Mouse (Mus musculus): ENCODE data around the gene Nupr1. TPM values are rescaled to one million over a fixed set of nuclear protein-coding genes. Genes with fewer than 3 reads are reported as not detected.

Nupr1 gene
- polyA plus RNA-seq, 2 experiments: 1.9 to 3.2 TPM

DNA sequence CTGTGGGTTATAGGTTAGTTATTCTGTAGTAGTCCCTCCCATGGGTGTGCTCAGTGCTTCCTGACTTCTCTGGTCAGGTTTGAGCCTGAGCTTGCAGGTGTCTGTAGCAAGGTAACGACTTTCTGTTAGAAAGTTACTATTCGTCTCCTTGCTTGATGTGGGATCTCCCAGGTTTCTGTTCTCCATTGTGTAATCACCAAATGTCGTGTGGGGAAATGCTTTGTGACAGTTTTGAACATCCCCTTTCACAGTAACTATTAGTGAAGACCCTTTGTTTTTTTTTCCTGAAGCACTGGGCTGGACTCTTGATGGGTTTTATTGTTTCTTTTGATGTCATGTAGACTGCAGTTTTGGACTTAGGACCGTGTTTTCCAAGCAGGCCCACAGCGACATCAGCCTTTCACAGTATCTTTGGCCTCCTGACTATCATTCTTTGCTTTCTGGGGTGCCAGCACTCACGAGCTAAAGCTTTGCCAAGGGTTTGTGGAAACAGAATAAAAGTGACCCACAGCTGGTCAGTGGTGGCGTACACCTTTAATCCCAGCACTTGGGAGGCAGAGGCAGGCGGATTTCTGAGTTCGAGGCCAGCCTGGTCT, 36.9 kb upstream of the Nupr1 start:
- TF ChIP-seq CTCF (IDR thresholded peaks at IDR 0.05; ENCODE audit: low read depth) (no peak), EP300 (IDR thresholded peaks at IDR 0.05; ENCODE audit: low read depth) (no peak)
- H3K27me3 ChIP-seq (ENCODE audit: control insufficient read depth, insufficient read depth, low read length): no peaks in the 10 kb centered on the region
- 0 out of 4 replicates have a peak, but pooled peaks cover 0 to 3% of the 10 kb centered on the region in 2 experiments for H3K4me1 ChIP-seq (replicated peaks; ENCODE audit: control insufficient read depth in 2 of 2, insufficient read depth in 2 of 2, low read length in 1 of 2)
- no peak overlapping the region for H3K27ac ChIP-seq
- H3K4me2 ChIP-seq (ENCODE audit: low read depth): no peak overlapping the region
- H3K9ac ChIP-seq (replicated peaks): no peak overlapping the region
- 67% methylated on average over 9 of the region's 9 CpGs for WGBS (ENCODE audit: insufficient replicate concordance)
- DNase-seq (ENCODE audit: low read depth in 3 of 3, low spot score in 3 of 3) (no peak), ATAC-seq (ENCODE audit: insufficient read depth) (no peak)
- H3K4me3 ChIP-seq (ENCODE audit: insufficient read depth in 1 of 2, low read depth in 2 of 2, low read length in 2 of 2): no peak overlapping the region
- peaks cover 21% of the 10 kb centered on the region for H3K36me3 ChIP-seq (replicated peaks; ENCODE audit: control insufficient read depth, insufficient read depth, low read depth)
- no peaks in the 10 kb centered on the region for H3K9me3 ChIP-seq (ENCODE audit: control insufficient read depth, low read length)

DNA sequence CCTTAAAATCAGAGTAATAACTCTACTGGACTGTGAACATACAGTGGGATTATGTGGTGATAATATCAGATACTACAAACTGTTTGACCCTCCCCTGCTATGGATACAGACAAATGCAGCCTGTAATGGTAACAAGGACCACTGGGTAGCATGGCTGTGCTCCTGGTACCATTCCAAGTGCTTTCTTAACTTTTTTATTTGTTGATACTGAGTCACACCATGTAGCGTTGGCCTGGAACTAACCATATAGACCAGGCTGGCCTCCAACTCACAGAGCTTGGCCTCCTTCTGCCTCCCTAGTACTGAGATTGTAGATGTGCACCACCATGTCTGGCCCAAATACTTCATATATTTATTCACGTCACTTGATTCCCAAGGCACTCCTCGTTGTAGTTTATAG, 34.6 kb upstream of the Nupr1 start:
- no peak overlapping the region for H3K4me3 ChIP-seq (ENCODE audit: insufficient read depth in 1 of 2, low read depth in 2 of 2, low read length in 2 of 2)
- H3K36me3 ChIP-seq (replicated peaks; ENCODE audit: control insufficient read depth, insufficient read depth, low read depth): peaks cover 21% of the 10 kb centered on the region
- H3K27me3 ChIP-seq (ENCODE audit: control insufficient read depth, insufficient read depth, low read length): no peaks in the 10 kb centered on the region
- ATAC-seq (ENCODE audit: insufficient read depth) (no peak), DNase-seq (ENCODE audit: low read depth in 3 of 3, low spot score in 3 of 3) (no peak)
- H3K9me3 ChIP-seq (ENCODE audit: control insufficient read depth, low read length): no peaks in the 10 kb centered on the region
- no peak overlapping the region for H3K9ac ChIP-seq (replicated peaks)
- 78% methylated on average over 3 of the region's 3 CpGs for WGBS (ENCODE audit: insufficient replicate concordance)
- H3K27ac ChIP-seq: no peak overlapping the region
- no peak for TF ChIP-seq EP300 (IDR thresholded peaks at IDR 0.05; ENCODE audit: low read depth)
- no peak for TF ChIP-seq CTCF (IDR thresholded peaks at IDR 0.05; ENCODE audit: low read depth)
- H3K4me2 ChIP-seq (ENCODE audit: low read depth): no peak overlapping the region
- H3K4me1 ChIP-seq (replicated peaks; ENCODE audit: control insufficient read depth in 2 of 2, insufficient read depth in 2 of 2, low read length in 1 of 2): 0 out of 4 replicates have a peak, but pooled peaks cover 0 to 3% of the 10 kb centered on the region in 2 experiments

DNA sequence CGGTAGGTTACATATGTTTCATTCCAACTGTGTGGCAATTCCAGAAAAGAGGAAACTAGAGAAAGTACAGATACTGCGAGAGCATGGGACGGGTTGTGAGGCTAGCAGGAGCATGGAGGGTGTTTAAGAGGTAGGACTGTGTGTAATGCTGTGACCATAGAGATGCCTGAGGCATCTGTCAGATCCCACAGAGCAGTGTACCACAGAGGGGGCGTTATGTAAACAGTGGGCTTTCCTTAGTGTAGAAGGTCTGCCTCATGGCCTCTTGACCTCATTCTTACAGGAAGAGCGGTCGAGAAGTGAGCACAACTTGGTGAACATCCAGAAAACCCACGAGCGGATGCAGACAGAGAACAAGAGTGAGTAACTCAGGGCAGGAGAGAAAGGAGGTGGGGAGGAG, 33.0 kb upstream of the Nupr1 start:
- 68% methylated on average over 8 of the region's 8 CpGs for WGBS (ENCODE audit: insufficient replicate concordance)
- ATAC-seq (ENCODE audit: insufficient read depth): no peak

DNA sequence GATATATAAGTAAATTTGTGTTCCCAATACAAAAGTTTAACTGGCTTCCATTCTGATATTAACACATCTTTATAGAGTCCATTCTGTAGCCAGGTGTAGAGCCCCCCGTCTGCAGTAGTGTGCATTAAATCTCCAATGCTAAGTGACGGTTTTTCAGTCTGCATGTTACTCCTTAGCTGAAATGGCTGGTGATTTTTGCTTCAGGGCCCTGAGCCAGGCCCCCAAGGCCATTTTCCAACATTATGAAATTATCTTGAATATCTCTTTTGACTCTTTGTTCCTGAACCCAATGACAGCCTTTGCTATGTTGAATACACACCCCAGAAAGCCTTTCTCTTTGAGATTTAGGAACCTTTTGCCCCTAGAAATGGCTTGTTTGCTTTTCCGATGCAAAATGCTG, 29.1 kb upstream of the Nupr1 start:
- peaks cover 0 to 12% of the 10 kb centered on the region in 2 experiments; a peak in 3 of 4 replicates for H3K4me1 ChIP-seq (replicated peaks; ENCODE audit: control insufficient read depth in 2 of 2, insufficient read depth in 2 of 2, low read length in 1 of 2)
- ATAC-seq (ENCODE audit: insufficient read depth) (no peak), DNase-seq (ENCODE audit: low read depth in 3 of 3, low spot score in 3 of 3) (no peak)
- H3K9ac ChIP-seq (replicated peaks): no peak overlapping the region
- no peak for TF ChIP-seq EP300 (IDR thresholded peaks at IDR 0.05; ENCODE audit: low read depth)
- TF ChIP-seq CTCF (IDR thresholded peaks at IDR 0.05; ENCODE audit: low read depth): no peak
- WGBS (ENCODE audit: insufficient replicate concordance): 70% methylated on average over 3 of the region's 3 CpGs
- H3K36me3 ChIP-seq (replicated peaks; ENCODE audit: control insufficient read depth, insufficient read depth, low read depth): peaks cover 1% of the 10 kb centered on the region; the same call in 1 of the 2 replicates
- no peak overlapping the region for H3K4me2 ChIP-seq (ENCODE audit: low read depth)
- H3K27ac ChIP-seq: no peak overlapping the region
- H3K4me3 ChIP-seq (ENCODE audit: insufficient read depth in 1 of 2, low read depth in 2 of 2, low read length in 2 of 2): no peak overlapping the region
- H3K27me3 ChIP-seq (ENCODE audit: control insufficient read depth, insufficient read depth, low read length): no peaks in the 10 kb centered on the region
- no peaks in the 10 kb centered on the region for H3K9me3 ChIP-seq (ENCODE audit: control insufficient read depth, low read length)

More for the DNA sequence above, 33.0 kb upstream of the Nupr1 start:
- H3K9ac ChIP-seq (replicated peaks): no peak overlapping the region
- H3K9me3 ChIP-seq (ENCODE audit: control insufficient read depth, low read length): no peaks in the 10 kb centered on the region
- peaks cover 21% of the 10 kb centered on the region for H3K36me3 ChIP-seq (replicated peaks; ENCODE audit: control insufficient read depth, insufficient read depth, low read depth)
- no peaks in the 10 kb centered on the region for H3K27me3 ChIP-seq (ENCODE audit: control insufficient read depth, insufficient read depth, low read length)
- no peak overlapping the region for H3K27ac ChIP-seq
- TF ChIP-seq CTCF (IDR thresholded peaks at IDR 0.05; ENCODE audit: low read depth): no peak
- no peak for TF ChIP-seq EP300 (IDR thresholded peaks at IDR 0.05; ENCODE audit: low read depth)
- H3K4me2 ChIP-seq (ENCODE audit: low read depth): no peak overlapping the region
- 0 out of 4 replicates have a peak, but pooled peaks cover 0 to 2% of the 10 kb centered on the region in 2 experiments for H3K4me1 ChIP-seq (replicated peaks; ENCODE audit: control insufficient read depth in 2 of 2, insufficient read depth in 2 of 2, low read length in 1 of 2)
- no peak for DNase-seq (ENCODE audit: low read depth in 3 of 3, low spot score in 3 of 3)
- no peak overlapping the region for H3K4me3 ChIP-seq (ENCODE audit: insufficient read depth in 1 of 2, low read depth in 2 of 2, low read length in 2 of 2)

DNA sequence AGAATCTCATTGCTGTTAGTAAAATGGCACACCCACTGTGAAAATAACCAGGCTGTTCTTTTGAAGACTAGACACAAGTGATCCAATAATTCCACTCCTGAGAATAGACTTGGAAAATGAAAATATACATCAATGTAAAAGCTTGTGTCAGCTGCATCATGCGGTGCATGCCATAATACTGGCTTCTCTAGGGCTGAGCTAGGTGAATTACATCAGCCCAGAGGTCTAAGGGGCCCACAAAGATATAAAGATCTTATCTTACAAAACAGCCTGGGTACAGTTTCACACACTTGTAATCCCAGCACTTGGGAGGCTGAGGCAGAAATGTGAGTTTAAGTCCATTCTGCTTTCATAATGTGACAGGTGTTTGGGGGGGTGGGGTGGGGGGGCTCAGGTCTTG, 26.9 kb upstream of the Nupr1 start:
- TF ChIP-seq EP300 (IDR thresholded peaks at IDR 0.05; ENCODE audit: low read depth): no peak
- TF ChIP-seq CTCF (IDR thresholded peaks at IDR 0.05; ENCODE audit: low read depth): no peak
- no peak overlapping the region for H3K27ac ChIP-seq
- H3K27me3 ChIP-seq (ENCODE audit: control insufficient read depth, insufficient read depth, low read length): no peaks in the 10 kb centered on the region
- ATAC-seq (ENCODE audit: insufficient read depth) (no peak), DNase-seq (ENCODE audit: low read depth in 3 of 3, low spot score in 3 of 3) (no peak)
- H3K9me3 ChIP-seq (ENCODE audit: control insufficient read depth, low read length): no peaks in the 10 kb centered on the region
- WGBS (ENCODE audit: insufficient replicate concordance): 58% methylated on average over 1 of the region's 1 CpGs
- H3K4me1 ChIP-seq (replicated peaks; ENCODE audit: control insufficient read depth in 2 of 2, insufficient read depth in 2 of 2, low read length in 1 of 2): peaks cover 0 to 19% of the 10 kb centered on the region in 2 experiments; a peak in 3 of 4 replicates
- no peak overlapping the region for H3K9ac ChIP-seq (replicated peaks)
- H3K36me3 ChIP-seq (replicated peaks; ENCODE audit: control insufficient read depth, insufficient read depth, low read depth): no peaks in the 10 kb centered on the region
- H3K4me2 ChIP-seq (ENCODE audit: low read depth): no peak overlapping the region
- no peak overlapping the region for H3K4me3 ChIP-seq (ENCODE audit: insufficient read depth in 1 of 2, low read depth in 2 of 2, low read length in 2 of 2)

All from liver, embryonic 14.5 days (tissue).